Mouse (Mus musculus) kidney, adult 2 months (tissue): ENCODE results near the gene Zfp94. TPM values are rescaled to one million over a fixed set of nuclear protein-coding genes. Genes with fewer than 3 reads are reported as not detected.

Experiments used
- DNase-seq: peaks from one replicate; pipeline ENCODE4 v3.0.0; 2021
- H3K27ac ChIP-seq: fragments of 200-500 bp; 2 replicates; pipeline ENCODE4 v1.5.1; 2012; ENCODE audit warnings: low read depth, low read length, control low read depth, inconsistent platforms; ENCODE audit not compliant: insufficient read depth
- H3K27me3 ChIP-seq: fragments of 200-500 bp; replicated peaks from 2 replicates; pipeline ENCODE4 v1.6.1; 2012; ENCODE audit warnings: mild to moderate bottlenecking, moderate library complexity, low read length, inconsistent platforms; ENCODE audit not compliant: control insufficient read depth, insufficient read depth
- H3K36me3 ChIP-seq: fragments of 200-500 bp; 2 replicates; pipeline ENCODE4 v1.6.1; 2012; ENCODE audit warnings: mild to moderate bottlenecking, moderate library complexity, low read length, inconsistent platforms; ENCODE audit not compliant: control insufficient read depth, insufficient read depth
- H3K4me1 ChIP-seq: fragments of 200-500 bp; 2 replicates; pipeline ENCODE4 v1.6.1; 2011; ENCODE audit warnings: low read length; ENCODE audit not compliant: control insufficient read depth, insufficient read depth
- H3K4me3 ChIP-seq: fragments of 200-500 bp; 2 replicates; pipeline ENCODE4 v1.5.1; 2011; ENCODE audit warnings: mild to moderate bottlenecking, low read depth, low read length, control low read depth; ENCODE audit not compliant: insufficient read depth
- CTCF ChIP-seq: fragments of 200-500 bp; conservative IDR thresholded peaks from 2 replicates; pipeline ENCODE4 v1.5.1; 2011; ENCODE audit warnings: low read depth, mild to moderate bottlenecking, control low read depth, low read length, moderate library complexity, mixed read lengths; ENCODE audit not compliant: insufficient read depth, insufficient read length
- POLR2A ChIP-seq: fragments of 200-500 bp; IDR thresholded peaks from one replicate; pipeline ENCODE4 v1.6.1; 2011; ENCODE audit warnings: low read depth, low read length, control low read depth
- WGBS: fragments of 180-500 bp; shearing (Covaris S2); methylation state at CpG from one replicate; pipeline ENCODE4 v1.1.7; 2018; 5-methylcytosine and 5-hydroxymethylcytosine counted together
- polyA plus RNA-seq: library from polyadenylated mRNA; depleted of rRNA; stranded (reverse); fragments of >200 nt; gene quantifications from 2 replicates; pipeline ENCODE4 v1.2.3, GENCODE M21; 2012

Gene Zfp94
- polyA plus RNA-seq, 1 experiment: 10.5 TPM

GRCm38 (mm10) chr7:24297361-24298095, 18.9 kb downstream of the Zfp94 start:
- no peaks in the 10 kb centered on the region for H3K27me3 ChIP-seq
- H3K27ac ChIP-seq: no peak overlapping the region

GRCm38 (mm10) chr7:24296386-24296785, 20.1 kb downstream of the Zfp94 start:
- peaks cover 3% of the 10 kb centered on the region; the same call in 1 of the 2 replicates for H3K36me3 ChIP-seq
- WGBS: 94% methylated on average over 7 of the region's 7 CpGs

More at GRCm38 (mm10) chr7:24297361-24298095, 18.9 kb downstream of the Zfp94 start:
- Histone ChIP-seq H3K36me3 (0 out of 2 replicates have a peak, but pooled peaks cover 3% of the 10 kb centered on the region), H3K4me3 (no peak overlapping the region), H3K4me1 (peaks cover 3% of the 10 kb centered on the region; the same call in 1 of the 2 replicates)
- 94% methylated on average over 15 of the region's 15 CpGs for WGBS
- DNase-seq: no peak
- no peak for TF ChIP-seq POLR2A
- no peak for TF ChIP-seq CTCF

GRCm38 (mm10) chr7:24295376-24295775, 21.1 kb downstream of the Zfp94 start:
- WGBS: 98% methylated on average over 7 of the region's 7 CpGs
- peaks cover 3% of the 10 kb centered on the region; the same call in 1 of the 2 replicates for H3K36me3 ChIP-seq
- H3K4me3 ChIP-seq: no peak overlapping the region
- DNase-seq: no peak
- TF ChIP-seq POLR2A (no peak), CTCF (no peak)
- H3K27me3 ChIP-seq: no peaks in the 10 kb centered on the region
- H3K27ac ChIP-seq: no peak overlapping the region
- H3K4me1 ChIP-seq: peaks cover 3% of the 10 kb centered on the region; the same call in 1 of the 2 replicates

More at GRCm38 (mm10) chr7:24296386-24296785, 20.1 kb downstream of the Zfp94 start:
- Histone ChIP-seq H3K27me3 (no peaks in the 10 kb centered on the region), H3K4me3 (no peak overlapping the region), H3K4me1 (peaks cover 3% of the 10 kb centered on the region; the same call in 1 of the 2 replicates), H3K27ac (no peak overlapping the region)
- no peak for DNase-seq
- no peak for TF ChIP-seq CTCF
- TF ChIP-seq POLR2A: no peak

GRCm38 (mm10) chr7:24294763-24295162, 21.7 kb downstream of the Zfp94 start:
- no peak overlapping the region for H3K27ac ChIP-seq
- DNase-seq: no peak
- H3K4me3 ChIP-seq: no peak overlapping the region
- H3K4me1 ChIP-seq: peaks cover 1% of the 10 kb centered on the region; the same call in 1 of the 2 replicates
- H3K27me3 ChIP-seq: no peaks in the 10 kb centered on the region
- peaks cover 3% of the 10 kb centered on the region; the same call in 1 of the 2 replicates for H3K36me3 ChIP-seq
- no peak for TF ChIP-seq CTCF
- TF ChIP-seq POLR2A: no peak
- WGBS: 99% methylated on average over 4 of the region's 4 CpGs

- no peak overlapping the region for H3K27ac ChIP-seq
- WGBS: 87% methylated on average over 12 of the region's 12 CpGs
- peaks cover 3% of the 10 kb centered on the region; the same call in 1 of the 2 replicates for H3K36me3 ChIP-seq
- TF ChIP-seq POLR2A (no peak), CTCF (no peak)
- no peaks in the 10 kb centered on the region for H3K27me3 ChIP-seq
- no peaks in the 10 kb centered on the region for H3K4me1 ChIP-seq
- no peak overlapping the region for H3K4me3 ChIP-seq
- no peak for DNase-seq
These were observed 23.2 kb downstream of the Zfp94 start for GRCm38 (mm10) chr7:24293061-24293851.

GRCm38 (mm10) chr7:24291387-24292090, 24.9 kb downstream of the Zfp94 start:
- H3K4me3 ChIP-seq: no peak overlapping the region
- peaks cover 3% of the 10 kb centered on the region; the same call in 1 of the 2 replicates for H3K36me3 ChIP-seq
- WGBS: 90% methylated on average over 27 of the region's 27 CpGs
- H3K27ac ChIP-seq: no peak overlapping the region
- TF ChIP-seq POLR2A: no peak
- no peak for TF ChIP-seq CTCF
- no peak for DNase-seq
- no peaks in the 10 kb centered on the region for H3K4me1 ChIP-seq
- no peaks in the 10 kb centered on the region for H3K27me3 ChIP-seq
